Mouse (Mus musculus): ENCODE measurements around the gene Tmem171.

DNA sequence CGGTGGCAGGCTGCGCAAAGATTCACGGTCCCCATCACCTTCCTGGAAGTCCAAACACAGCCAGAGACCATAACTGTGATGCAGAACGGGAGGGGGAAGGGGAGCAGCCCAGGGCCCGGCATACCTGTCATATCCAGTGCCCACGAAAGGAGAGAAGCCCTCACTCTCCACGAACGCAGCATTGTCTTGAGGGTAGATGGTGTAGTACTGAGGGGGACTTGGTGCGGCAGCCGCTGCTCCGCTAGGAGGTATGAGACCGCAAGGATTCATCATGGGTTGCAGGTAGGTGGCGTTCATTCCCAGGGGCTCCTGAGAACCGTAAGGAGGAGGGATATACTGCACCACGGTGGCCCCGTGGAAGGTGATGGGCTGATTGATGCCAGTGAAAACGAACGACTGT, 58.1 kb downstream of the Tmem171 start:
- TF ChIP-seq GATA1 (IDR thresholded peaks at IDR 0.05; ENCODE audit: borderline replicate concordance, low read length): no peak
- no peak for TF ChIP-seq FLI1 (IDR thresholded peaks at IDR 0.05; ENCODE audit: low read length)
